Mouse (Mus musculus): ENCODE measurements at regions not wholly inside any gene's neighbourhood (a gene's known extent, or its start where the extent isn't known, plus 50 kb on each side); places are given as distances from the start of the nearest gene placed in this dataset.

- DNase-seq (ENCODE audit: low spot score): no peak
These were observed 539.2 kb downstream of the Gm19410 start for GRCm38 (mm10) chr8:36304809-36305208.

- no peak for DNase-seq (ENCODE audit: low spot score)
These were observed 540.7 kb downstream of the Gm19410 start for GRCm38 (mm10) chr8:36306336-36306735.

GRCm38 (mm10) chr8:36307496-36307895 is 541.9 kb downstream of the Gm19410 start:
- no peak for DNase-seq (ENCODE audit: low spot score)

GRCm38 (mm10) chr8:36308056-36308455 is 542.5 kb downstream of the Gm19410 start:
- DNase-seq (ENCODE audit: low spot score): no peak

- DNase-seq (ENCODE audit: low spot score): no peak
These were observed 543.7 kb downstream of the Gm19410 start for GRCm38 (mm10) chr8:36309326-36309725.

GRCm38 (mm10) chr8:36309952-36310351 is 544.4 kb downstream of the Gm19410 start:
- no peak for DNase-seq (ENCODE audit: low spot score)

- DNase-seq (ENCODE audit: low spot score): no peak
These were observed 546.1 kb downstream of the Gm19410 start for GRCm38 (mm10) chr8:36311734-36312133.

GRCm38 (mm10) chr8:36312963-36313362 is 547.4 kb downstream of the Gm19410 start:
- no peak for DNase-seq (ENCODE audit: low spot score)

- no peak for DNase-seq (ENCODE audit: low spot score)
These were observed 552.8 kb downstream of the Gm19410 start for GRCm38 (mm10) chr8:36318396-36318795.

GRCm38 (mm10) chr8:36318884-36319283 is 553.3 kb downstream of the Gm19410 start:
- no peak for DNase-seq (ENCODE audit: low spot score)

- DNase-seq (ENCODE audit: low spot score): no peak
These were observed 553.8 kb downstream of the Gm19410 start for GRCm38 (mm10) chr8:36319314-36319959.

- DNase-seq (ENCODE audit: low spot score): no peak
These were observed 556.5 kb downstream of the Gm19410 start for GRCm38 (mm10) chr8:36322125-36322524.

GRCm38 (mm10) chr8:36322578-36322977 is 557.0 kb downstream of the Gm19410 start:
- no peak for DNase-seq (ENCODE audit: low spot score)

- no peak for DNase-seq (ENCODE audit: low spot score)
These were observed 573.0 kb downstream of the Gm19410 start for GRCm38 (mm10) chr8:36338628-36339027.

- DNase-seq (ENCODE audit: low spot score): no peak
These were observed 573.9 kb downstream of the Gm19410 start for GRCm38 (mm10) chr8:36339449-36339848.

GRCm38 (mm10) chr8:36340454-36340853 is 574.9 kb downstream of the Gm19410 start:
- DNase-seq (ENCODE audit: low spot score): no peak

- no peak for DNase-seq (ENCODE audit: low spot score)
These were observed 576.4 kb downstream of the Gm19410 start for GRCm38 (mm10) chr8:36341965-36342364.

- DNase-seq (ENCODE audit: low spot score): no peak
These were observed 577.1 kb downstream of the Gm19410 start for GRCm38 (mm10) chr8:36342650-36343049.

GRCm38 (mm10) chr8:36346682-36347324 is 581.2 kb downstream of the Gm19410 start:
- DNase-seq (ENCODE audit: low spot score): peak; percentile 82

GRCm38 (mm10) chr8:36348067-36348466 is 582.5 kb downstream of the Gm19410 start:
- no peak for DNase-seq (ENCODE audit: low spot score)

GRCm38 (mm10) chr8:36354926-36355325 is 589.3 kb downstream of the Gm19410 start:
- no peak for DNase-seq (ENCODE audit: low spot score)

- DNase-seq (ENCODE audit: low spot score): no peak
These were observed 593.4 kb downstream of the Gm19410 start for GRCm38 (mm10) chr8:36358998-36359397.

- DNase-seq (ENCODE audit: low spot score): peak; percentile 22
These were observed 595.7 kb downstream of the Gm19410 start for GRCm38 (mm10) chr8:36361255-36361654.

- no peak for DNase-seq (ENCODE audit: low spot score)
These were observed 596.2 kb downstream of the Gm19410 start for GRCm38 (mm10) chr8:36361818-36362217.
